Mouse (Mus musculus): ENCODE measurements around the gene Fcrla.
"Not testable (repeated sequence)": the region's sequence is repeated elsewhere in the genome, so short reads cannot be mapped to it uniquely, and the experiment has no call there.

The Fcrla gene

DNA sequence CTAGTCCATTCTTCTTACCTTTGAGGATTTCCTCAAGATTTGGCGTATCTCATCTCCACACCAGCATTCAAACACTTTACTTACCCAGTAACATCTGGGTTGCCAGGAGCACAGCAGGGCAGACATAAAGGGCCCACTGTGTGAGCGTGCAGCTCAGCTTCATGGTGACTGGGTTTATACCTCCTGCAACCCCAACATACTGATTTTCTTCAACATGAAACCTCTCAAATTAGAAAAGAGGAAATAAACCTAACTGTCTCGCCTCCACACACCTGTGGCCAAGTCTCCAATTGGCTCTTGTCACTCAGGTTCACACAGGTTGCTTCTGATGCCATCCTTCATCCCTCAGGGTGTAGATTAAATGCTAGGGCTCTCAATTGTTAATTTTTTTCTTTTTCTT lies at the start of gene Fcrla:
Gene Fcrla, minus strand, starts transcription at position 206 of the 400 bp plus-strand sequence.
- no peak for DNase-seq (ENCODE audit: low read depth)

DNA sequence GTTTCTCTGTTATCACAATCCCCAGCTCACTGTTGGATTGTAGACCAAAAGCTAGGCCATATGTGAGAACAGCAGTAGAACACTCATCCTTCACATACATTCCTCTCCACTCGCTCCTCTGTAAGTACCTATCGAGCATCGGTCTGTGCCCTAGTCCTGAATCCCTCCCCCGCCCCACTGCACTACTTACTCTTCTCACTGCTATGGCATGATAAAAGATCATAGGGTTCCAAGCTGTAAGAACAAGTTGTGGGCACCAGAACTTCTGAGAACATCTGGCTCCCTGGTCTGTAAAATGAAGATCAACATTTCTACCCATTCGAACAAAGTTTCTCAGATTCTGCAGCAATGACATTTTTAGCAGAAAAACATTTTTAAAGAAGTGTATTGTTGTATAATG lies 49.1 kb upstream of the Fcrla start, which contains the start of gene Fcgr2b:
Gene Fcgr2b, minus strand, starts transcription at position 101 of the 400 bp plus-strand sequence.
- no peak for DNase-seq (ENCODE audit: low read depth)

DNA sequence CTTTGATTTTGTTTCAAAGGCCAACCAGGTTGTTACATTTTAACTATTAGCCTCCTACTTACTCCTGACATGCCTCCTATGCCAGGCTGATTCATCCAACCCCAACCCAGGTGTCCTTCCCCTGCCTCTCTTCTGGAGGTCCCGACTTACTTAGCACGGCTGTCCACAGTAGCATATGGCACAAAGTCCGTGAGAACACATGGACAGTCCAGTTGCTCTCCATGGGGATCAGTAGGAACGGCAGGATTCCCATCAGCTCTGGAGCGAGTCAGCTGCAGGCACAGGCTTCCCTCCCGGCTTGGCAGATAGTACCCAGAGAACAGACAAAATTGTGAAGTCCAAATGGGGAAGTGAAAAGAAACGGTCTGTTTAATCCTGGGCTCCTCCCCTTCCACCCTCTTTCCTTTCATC lies 48.4 kb upstream of the Fcrla start:
- no peak for DNase-seq (ENCODE audit: low read depth)

DNA sequence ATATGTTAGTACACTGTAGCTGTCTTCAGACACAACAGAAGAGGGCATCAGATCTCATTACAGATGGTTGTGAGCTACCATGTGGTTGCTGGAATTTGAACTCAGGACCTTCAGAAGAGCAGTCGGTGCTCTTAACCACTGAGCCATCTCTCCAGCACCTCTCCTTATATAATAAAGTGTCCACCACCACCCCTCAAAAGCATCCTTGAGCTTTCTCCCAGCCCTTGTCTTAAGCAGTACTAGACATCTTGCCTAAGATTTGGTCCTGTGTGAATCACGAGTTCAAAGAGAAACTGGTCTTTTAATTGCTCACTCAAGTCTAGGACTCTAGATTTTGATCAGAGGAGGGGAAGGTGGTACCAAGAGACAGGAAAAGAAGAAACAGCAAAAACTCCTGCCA lies 48.0 kb upstream of the Fcrla start:
- not testable (repeated sequence) for DNase-seq (ENCODE audit: low read depth)

DNA sequence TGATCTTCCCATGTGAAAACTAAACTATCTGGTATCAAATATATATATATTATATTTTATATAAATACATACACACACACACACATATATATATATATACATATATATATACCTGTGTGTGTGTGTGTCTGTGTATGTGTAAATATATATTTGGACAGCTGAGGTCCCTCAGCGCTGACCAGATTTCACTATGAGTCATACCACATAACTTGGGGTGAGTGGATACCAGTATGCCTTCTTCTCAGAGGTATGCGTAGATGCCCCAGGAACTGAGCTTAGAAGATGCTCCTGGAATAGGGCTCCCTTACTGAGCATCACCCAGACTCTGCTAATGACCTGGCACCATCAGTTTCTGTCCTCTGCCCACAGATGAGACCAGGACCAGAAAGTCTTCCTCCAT lies 47.4 kb upstream of the Fcrla start:
- no peak for DNase-seq (ENCODE audit: low read depth)

DNA sequence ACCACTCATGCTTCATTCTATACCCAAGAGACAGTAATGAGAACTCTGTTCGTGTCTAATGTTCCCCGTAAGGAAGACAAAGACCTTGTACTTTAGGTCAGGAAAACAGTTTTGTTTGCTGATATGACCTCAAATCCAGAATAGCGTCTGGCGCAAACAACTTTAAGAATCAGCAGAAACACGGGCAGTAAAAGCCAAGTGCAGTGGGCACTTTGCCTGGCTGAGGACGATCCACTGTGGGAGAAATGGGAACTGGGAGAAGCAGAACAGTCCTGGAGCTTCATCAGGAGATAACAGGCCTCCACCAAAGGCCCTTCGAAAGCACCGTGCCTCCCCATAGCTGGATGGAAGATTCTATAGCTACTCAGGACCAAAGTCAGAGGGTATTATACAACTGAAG lies 46.8 kb upstream of the Fcrla start:
- DNase-seq (ENCODE audit: low read depth): no peak

DNA sequence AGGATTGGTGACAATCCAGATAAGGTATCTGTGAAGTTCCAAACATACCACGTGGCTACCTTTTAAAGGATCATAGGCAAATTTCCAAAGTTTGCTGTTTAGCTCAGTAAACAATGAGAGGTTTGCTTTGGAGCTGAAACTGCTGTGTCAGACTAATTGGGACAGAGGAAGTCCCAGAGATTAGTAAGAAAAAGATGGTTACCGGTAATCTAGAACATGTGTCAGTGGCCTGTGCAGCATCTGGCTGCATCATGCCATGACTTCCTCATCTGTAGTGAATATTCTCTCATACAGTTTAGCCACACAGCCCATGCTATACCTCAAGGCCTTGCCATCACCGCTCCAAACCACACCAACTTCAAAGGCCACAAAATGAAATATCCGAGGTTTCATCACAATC lies 45.6 kb upstream of the Fcrla start:
- no peak for DNase-seq (ENCODE audit: low read depth)

DNA sequence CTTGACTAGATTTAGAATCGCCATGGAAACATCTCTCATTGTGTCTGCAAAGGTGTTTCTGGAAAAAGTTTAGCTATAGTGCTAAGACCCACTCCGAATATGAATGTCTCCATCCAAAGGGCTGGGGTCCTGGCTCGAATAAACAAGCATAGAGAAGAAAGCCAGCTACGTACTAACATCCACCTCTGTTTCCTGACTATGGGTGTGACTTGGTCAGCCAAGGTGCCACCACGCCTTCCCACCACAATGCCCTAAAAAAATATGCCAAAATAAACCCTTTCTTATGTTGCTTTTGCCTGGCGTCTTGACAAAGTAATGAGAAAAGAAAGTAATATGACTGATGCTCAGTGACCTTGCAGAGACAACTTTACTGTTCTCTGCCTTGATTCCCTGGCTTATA lies 45.1 kb upstream of the Fcrla start:
- no peak for DNase-seq (ENCODE audit: low read depth)

DNA sequence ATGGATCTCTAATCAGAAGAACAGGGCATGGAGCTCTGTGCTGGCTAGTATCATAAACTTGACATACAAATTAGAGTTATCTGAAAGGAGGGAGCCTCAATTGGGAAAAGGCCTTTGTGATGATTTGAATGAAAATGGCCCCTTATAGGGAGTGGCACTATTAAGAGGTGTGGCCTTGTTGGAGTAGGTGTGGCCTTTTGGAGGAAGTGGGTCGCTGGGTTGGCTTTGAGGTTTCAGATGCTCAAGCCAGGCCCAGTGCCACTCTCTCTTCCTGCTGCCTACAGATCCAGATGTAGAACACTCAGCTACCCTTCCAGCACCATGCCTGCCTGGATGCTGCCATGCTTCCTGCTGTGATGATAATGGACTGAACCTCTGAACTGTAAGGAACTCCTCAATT lies 41.2 kb upstream of the Fcrla start:
- DNase-seq (ENCODE audit: low read depth): no peak

DNA sequence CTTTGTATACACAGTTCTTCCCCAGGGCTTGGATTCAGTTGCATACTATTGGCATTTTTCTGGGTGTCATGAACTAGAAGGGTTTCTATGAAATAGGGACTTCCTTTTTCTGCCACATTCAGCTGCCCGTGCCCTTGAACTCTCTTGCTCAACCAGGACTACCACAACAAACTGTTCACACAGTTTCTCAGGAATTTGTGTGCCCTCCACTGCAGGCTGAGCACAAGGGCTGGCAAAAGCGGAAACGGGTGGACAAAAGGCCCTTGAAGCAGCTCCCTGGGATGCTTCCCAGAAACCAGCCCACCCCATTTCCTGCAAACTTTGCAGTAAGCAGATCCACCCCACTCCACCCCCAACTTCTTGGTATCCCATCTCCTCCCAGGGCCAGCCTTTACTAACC lies 40.2 kb upstream of the Fcrla start:
- peak; percentile 11 for DNase-seq (ENCODE audit: low read depth)

DNA sequence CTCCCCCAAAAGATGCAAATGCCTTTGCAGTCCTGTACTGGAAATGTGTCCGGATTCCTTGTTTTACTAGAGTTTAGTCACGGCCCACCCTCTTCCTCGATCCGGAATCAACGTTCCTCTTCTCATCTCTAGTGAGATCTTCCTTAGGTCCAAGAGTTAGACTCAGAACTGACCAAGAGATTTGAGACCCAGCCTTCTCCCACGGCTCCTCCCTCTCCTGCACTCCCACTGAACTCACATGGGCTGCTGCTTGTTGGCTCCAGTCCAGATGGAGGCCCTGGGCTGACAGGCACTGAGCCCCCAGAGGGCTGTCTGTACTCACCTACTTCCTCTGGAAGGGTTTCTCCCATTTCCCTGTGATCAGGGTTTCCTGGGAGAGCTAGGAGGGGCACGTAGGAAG lies 35.7 kb upstream of the Fcrla start:
- DNase-seq (ENCODE audit: low read depth): no peak

DNA sequence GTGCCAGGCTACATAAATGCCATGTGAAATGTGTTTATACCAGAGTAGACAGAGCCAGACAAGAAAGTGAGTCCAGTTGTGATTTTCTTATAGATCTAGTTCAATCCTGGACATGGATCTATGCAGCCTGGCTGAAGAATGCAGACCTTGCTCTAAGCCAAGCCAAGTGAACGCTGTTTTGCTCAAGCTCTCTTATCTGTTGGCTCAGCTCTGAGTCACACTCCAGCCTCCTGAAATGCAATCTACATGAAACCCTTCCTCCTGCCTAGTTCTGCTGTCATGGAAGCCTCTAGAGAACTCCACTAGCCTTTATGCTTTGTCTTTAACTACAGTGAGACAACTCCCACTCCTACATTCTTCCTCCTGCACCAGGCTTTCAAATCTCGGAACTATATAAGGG lies 34.9 kb upstream of the Fcrla start:
- peak; percentile 11 for DNase-seq (ENCODE audit: low read depth)

DNA sequence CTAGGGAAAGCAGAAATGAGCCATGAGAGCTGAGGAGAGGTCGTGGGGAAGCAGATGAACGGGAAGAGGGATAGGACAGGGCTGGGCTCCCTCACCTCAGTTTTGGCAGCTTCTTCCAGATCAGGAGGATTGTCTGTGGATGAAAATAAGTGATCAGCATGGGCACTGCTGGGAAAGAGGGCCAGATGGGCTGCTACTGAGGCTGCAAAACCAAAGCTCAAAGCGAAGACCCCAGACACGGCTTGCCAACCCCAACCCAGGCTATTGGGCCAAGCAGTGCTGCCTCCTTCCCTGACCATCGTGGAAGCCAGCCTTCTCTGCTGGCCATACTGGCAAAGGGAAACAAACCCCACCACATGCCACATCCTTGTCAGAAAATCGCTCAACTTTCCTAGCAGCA lies 33.7 kb upstream of the Fcrla start:
- DNase-seq (ENCODE audit: low read depth): no peak

DNA sequence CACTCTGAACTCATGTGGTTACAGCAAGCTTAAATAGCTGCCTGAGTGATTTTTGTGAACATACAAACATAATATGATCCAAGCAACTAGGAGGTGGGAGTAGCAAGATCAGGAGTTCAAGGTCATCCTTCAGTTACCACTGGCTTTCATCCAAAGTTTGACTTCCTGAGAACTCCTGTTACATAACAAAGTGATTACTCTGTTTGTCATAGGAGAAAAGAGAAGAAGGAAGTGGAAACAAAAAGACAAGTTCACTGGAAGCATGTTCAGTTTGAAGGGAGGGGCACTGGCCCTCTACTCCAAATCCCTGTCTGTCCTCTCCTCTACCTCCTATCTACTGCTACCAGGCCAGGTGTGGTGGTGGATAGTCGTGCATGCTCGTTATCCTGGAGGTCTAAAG lies 32.4 kb upstream of the Fcrla start:
- no peak for DNase-seq (ENCODE audit: low read depth)

DNA sequence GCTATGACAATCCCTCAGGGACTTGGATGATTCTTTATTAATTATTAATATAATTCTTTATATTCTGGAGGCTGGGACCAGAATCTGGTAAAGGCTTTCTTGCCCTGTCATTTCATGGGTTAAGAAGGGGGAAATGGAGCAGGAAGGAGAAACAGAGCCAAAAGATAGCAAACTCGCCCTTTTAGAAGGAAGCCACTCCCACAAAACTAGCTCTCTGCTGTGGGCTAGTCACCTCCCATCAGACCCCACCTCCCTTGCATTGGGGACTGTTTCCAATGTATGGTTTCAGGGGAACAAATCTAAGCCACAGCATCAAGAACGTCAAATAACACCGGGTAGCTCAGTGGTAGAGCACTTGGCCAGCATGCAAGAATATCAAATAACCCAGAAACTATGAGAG lies 30.8 kb upstream of the Fcrla start:
- no peak for DNase-seq (ENCODE audit: low read depth)

DNA sequence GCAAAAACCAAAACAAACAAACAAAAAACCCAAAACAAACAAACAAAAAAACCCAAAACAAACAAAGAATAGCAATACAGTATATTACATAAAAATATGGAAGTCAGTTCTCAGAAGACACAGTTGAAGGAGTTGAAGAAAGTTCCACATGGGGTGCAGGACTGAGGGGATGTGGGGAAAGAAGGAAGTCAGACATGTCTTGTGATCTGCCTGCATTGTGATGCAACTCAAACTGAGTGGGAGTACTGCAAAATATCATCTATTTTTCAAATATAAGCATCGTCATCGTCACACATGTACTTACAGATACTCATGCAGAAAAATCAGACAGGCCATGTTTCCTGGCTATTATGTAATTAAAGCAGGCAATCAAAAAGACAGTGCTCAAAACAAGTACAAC lies 25.8 kb upstream of the Fcrla start:
- no peak for DNase-seq (ENCODE audit: low read depth)

DNA sequence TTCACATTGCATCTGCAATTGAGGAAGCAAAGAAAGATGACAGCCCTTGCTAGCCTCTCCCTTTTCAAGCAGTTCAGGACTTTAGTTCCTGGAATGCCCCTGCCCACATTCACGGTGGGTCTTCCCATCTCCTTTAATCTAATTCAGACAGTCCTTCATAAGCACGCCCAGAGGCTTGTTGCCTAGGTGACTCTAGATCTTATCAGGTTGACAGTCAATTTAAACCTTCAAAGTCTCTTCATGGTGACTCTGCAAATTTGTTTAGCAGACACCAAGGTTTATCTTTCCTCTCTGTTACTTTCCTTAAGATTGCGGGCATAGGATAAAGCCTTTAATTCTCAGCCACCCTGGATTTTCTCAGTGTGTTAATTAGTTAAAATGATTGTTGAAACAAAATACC lies 23.4 kb upstream of the Fcrla start:
- DNase-seq (ENCODE audit: low read depth): no peak

DNA sequence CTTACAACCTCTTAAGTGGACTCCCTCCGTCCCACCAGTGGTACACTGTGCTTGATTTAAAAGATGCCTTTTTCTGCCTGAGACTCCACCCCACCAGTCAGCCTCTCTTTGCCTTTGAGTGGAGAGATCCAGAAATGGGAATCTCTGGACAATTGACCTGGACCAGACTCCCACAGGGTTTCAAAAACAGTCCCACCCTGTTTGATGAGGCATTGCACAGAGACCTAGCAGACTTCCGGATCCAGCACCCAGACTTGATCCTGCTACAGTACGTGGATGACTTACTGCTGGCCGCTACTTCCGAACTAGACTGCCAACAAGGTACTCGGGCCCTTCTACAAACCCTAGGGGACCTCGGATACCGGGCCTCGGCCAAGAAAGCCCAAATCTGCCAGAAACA lies 17.5 kb upstream of the Fcrla start:
- not testable (repeated sequence) for DNase-seq (ENCODE audit: low read depth)

DNA sequence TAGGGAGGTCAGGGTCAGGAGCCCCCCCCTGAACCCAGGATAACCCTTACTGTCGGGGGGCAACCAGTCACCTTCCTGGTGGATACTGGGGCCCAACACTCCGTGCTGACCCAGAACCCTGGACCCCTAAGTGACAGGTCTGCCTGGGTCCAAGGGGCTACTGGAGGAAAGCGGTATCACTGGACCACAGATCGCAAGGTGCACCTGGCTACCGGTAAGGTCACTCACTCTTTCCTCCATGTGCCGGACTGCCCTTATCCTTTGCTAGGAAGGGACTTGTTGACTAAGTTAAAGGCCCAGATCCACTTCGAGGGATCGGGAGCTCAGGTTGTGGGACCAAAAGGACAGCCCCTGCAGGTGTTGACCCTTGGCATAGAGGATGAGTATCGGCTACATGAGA lies 16.8 kb upstream of the Fcrla start:
- DNase-seq (ENCODE audit: low read depth): not testable (repeated sequence)

DNA sequence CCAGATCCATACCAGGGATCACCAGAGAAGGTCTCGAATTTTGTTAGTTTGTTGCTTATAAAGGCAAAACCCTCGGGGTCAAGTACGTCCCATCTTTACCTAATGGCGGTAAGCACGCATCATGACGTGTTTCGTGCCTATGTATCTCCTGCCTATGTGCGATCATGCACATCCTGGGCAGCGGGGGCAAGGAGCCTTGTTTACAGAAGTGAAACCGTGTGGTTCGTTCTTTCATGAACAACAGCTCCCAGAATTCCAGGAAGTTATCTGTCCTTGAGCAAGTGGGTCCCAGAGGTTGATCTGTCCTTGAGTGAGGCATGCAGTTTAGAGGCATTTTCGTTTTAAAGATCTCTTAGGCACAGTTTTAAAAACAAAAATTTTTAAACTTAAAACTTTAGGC lies 11.9 kb upstream of the Fcrla start:
- no peak for DNase-seq (ENCODE audit: low read depth)

DNA sequence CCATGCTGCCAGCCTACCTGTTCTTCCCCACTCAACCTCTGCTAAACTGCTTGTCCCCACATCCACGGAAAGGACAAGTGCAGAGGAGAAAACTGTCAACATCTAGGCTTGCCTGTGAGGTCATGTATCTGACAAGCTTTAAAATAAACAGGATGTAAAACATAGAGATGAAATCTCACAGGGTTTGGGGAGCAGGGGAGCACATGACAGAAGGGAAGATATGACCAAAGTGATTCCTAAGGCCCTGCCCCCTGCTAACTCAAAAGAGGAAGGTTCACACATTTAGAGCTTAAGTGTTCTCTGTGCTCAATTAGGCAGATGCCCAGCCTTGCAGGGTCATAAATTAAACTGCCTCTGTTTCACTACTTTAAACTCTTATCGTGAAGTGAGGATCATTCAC lies 7.0 kb upstream of the Fcrla start:
- no peak for DNase-seq (ENCODE audit: low read depth)

DNA sequence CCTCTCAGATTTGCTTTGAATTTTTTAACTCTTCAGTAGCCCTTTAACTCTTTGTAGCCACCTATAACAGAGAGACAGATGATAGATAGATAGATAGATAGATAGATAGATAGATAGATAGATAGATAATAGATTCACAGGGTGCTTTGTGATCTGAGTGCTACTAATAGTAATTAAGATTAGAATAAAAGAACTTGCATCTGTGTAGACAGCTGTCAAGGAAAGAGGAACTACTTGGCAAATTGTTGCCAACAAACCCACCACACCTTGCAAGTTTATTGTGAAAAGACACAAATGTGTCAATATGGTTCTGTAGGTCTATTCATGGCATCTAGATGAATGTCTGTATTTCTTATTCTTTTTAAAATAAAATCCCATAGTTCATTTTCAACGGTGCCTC lies 6.6 kb upstream of the Fcrla start:
- DNase-seq (ENCODE audit: low read depth): no peak

DNA sequence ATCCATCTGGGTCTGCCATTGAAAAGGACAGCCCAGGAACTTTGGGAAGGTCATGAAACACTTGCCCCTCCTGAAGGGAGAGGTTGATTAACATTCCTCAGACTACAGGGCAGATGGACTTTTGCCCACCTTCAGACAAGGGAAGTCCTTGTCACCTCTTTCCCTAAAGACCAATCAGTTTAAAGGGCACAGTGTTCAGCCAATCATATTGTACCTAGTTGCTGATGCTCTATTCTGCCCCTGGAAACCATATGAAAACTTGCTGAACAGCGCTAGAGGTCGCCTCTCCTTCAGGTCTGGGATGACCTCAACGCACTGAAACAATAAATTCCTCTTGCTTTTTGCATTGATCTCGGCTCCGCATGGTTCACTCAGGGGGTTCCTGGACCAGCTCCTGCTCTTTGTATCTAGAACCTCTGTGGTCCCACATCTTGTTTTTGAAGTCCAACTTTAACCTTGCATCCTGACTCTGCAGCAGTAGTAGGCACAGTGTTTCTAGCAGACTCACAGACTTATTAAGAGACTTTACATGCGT lies 6.1 kb upstream of the Fcrla start:
- no peak for DNase-seq (ENCODE audit: low read depth)

DNA sequence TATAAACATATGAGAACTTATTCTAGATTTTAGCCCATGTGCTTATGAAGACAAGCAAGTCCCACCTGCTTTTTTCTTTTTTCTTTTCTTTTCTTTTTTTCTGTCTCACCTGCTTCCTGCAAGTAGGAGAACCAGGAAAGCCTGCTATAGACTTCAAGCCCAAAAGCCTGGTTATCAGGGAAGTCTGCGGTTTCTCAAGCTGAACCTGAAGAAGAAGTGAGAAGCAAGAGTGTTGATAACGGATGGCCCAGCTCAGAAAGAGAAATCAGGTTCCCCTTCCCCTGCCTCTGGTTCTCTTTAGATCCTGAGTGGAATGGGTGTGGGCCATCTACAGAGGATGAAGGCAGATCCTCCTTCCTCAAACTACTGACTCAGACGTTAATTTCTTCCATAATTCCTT lies 4.7 kb upstream of the Fcrla start:
- DNase-seq (ENCODE audit: low read depth): no peak

DNA sequence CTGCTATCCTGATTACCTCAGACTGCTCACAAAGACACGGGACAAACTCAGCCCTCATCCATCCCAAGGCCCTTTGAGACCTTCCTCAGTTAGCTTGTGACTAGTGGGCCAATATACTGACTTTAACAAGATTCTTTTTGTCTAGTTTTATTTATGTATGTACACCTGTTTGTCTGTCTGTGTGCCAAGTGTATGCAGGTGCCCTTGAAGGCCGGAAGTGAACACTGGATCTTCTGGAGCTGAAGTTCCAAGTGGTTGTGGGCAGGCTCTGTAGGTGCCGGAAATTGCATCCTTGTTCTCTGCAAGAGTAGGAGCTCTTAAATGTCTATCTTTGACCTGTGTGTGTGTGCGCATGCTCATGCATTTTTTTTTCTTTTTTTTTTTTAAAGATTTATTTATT lies 1.9 kb upstream of the Fcrla start:
- DNase-seq (ENCODE audit: low read depth): no peak

Data from fibroblast of lung, adult 2 months (primary cell).